Mouse (Mus musculus) left cerebral cortex, postnatal 14 days (tissue): ENCODE results near the gene Sirt5. TPM values are rescaled to one million over a fixed set of nuclear protein-coding genes. Genes with fewer than 3 reads are reported as not detected.

ENCODE experiments used
- DNase-seq, 2 experiments: peaks; one replicate each; pipeline ENCODE4 v3.0.0; 2021 to 2022; ENCODE audit warnings: low spot score in 2 of 2, mixed read lengths in 1 of 2
- intact Hi-C: fragments of 180-260 bp; cut with DNase I; formaldehyde crosslinking; loops from one replicate; pipeline ENCODE4 v1.15.1; 2025
- long read RNA-seq, 2 experiments: library from polyadenylated mRNA; stranded (forward); transcript quantifications; one replicate each; pipeline ENCODE4 v2.0.0; 2021
- total RNA-seq, 2 experiments: library from RNA; stranded (reverse); gene quantifications; 2 replicates each; pipeline ENCODE4 v1.2.3; 2021

Sirt5 gene
- total RNA-seq: 10 to 100 TPM; 16.3 to 18.7 TPM
- long read RNA-seq, experiment 1, transcript Sirt5-211 (9 exons, 1,398 nt): major isoform, 9 of 22 reads
- long read RNA-seq, experiment 1, partial matches to known transcripts: 2 of 22 reads
- long read RNA-seq, experiment 1, other reads (novel, unspliced or antisense): 9 of 22 reads
- long read RNA-seq, experiment 2, transcript Sirt5-211 (9 exons, 1,398 nt): major isoform, 6 of 14 reads
- long read RNA-seq, experiment 2, partial matches to known transcripts: 3 of 14 reads
- long read RNA-seq, experiment 2, other reads (novel, unspliced or antisense): 5 of 14 reads

DNA sequence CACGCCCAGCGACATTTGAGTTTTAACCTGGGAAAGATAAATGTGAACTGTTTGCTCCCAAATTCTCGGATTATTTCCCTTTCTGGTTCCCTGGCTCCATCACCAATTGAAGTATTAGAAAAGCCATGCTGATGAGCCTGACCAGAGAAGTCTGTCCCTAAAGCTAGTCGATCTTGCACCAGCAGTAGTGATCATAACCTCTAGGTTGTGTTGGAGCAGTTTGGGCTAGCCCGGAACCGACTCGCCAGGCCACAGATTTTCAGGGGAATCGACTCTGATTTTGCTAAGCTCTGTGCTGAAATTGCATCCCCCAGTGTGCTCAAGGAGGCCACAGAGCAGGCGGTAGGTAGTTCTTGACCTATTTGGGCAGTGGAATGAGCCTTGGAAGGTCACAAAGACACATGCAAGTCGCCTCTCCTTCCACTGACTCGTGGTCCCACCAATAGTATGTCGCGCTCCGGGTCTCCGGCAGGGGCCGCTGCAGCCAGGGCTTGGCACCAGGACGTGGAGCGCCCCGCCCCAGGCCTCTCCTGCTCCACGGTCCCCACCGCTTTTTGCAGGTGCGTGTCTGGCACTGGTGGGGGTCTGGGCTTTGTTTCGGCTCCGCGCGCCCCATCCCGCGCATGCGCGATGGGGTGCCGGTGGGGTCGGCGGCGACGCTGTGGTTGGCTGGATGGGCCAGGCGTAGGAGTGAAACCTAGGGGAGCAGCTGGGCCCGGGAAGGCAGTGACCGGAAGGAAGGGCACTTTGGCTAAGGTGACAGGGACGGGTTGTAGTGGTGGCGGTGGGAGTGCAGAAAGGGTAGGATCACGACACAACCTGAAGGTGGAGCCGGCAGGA is at the start of gene Sirt5:
Gene Sirt5 (plus strand): TSS at position 512 of the 840 bp plus-strand sequence.
- DNase-seq: peak; percentile 83 to 84
- intact Hi-C loops: loop anchor here (2.0 kb wide), 1 partner anchor 60 kb away; the partner anchor contains the start of gene Gfod1

DNA sequence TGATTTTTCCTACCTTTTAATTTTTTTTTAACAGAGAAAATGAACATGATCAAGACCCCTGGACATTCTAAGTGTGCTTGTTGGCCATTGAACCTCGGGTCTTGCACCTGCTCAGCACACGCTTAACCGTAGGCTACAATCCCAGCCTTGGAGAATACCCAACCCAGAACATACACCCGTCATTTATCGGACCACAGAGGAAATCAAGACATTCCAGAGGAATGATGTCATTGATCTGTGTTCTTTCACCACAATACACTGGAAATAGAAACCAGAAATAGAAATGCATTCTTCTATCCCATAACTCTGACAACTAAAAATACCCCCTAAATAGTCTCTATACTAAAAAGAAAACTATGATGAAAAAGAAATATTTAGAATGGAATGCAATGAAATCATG is 47.9 kb upstream of the Sirt5 start:
- DNase-seq: no peak
- intact Hi-C loops: no loop called here

DNA sequence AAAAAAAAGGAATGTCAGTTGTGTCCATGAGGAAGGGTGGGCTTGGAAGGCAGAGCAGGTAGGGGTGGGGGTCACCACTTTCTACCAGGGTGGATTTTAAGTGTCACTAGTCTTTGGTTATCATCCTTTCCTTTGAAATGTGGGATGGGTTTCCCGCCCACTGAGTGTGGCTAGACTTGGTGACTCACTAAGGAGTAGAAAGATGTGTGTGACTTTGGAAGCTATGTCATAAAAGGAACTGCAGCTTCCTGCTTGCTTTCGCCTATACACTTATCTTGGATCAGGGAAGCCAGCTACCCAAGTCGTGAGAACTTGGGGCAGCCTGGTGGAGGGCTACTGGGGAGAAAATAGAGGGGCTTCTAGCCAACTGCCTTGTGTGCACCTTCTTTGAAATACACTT is 45.9 kb upstream of the Sirt5 start:
- DNase-seq: no peak
- intact Hi-C loops: no loop called here

DNA sequence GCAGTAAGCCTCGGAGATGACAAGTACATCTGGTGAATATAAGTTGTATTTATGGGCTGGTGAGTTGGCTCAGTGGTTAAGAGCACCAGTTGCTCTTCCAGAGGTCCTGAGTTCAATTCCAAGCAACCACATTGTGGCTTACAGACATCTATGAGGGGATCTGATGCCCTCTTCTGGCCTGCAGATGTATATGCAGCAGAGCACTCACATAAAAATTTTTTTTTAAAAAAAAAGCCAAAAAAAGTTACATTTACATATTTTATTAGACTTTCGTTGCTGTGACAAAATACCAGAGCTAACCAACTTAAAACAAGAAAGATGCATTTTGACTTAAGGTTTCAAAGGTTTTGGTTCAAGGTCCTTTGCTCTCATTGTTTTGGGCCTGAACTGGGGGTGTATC is 43.8 kb upstream of the Sirt5 start:
- intact Hi-C loops: no loop called here
- no peak for DNase-seq

DNA sequence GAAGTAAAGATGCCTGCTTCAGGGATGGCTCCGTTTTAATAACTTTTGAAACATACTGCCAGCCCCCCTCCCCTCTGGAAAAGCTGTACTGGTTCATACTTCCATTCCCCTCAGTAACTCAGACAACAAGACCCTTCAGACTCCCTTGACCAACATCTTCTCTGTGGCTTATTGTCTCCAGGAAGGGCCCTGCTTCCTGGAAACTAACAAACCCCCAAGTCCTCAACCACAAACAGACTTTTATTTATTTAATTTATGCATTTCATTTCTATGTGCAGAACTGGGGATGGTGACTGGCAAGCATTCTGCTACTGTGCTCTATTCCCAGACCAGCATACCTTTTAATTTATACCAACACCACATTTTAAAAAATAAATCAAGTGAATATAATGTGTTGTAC is 39.9 kb upstream of the Sirt5 start:
- intact Hi-C loops: no loop called here

DNA sequence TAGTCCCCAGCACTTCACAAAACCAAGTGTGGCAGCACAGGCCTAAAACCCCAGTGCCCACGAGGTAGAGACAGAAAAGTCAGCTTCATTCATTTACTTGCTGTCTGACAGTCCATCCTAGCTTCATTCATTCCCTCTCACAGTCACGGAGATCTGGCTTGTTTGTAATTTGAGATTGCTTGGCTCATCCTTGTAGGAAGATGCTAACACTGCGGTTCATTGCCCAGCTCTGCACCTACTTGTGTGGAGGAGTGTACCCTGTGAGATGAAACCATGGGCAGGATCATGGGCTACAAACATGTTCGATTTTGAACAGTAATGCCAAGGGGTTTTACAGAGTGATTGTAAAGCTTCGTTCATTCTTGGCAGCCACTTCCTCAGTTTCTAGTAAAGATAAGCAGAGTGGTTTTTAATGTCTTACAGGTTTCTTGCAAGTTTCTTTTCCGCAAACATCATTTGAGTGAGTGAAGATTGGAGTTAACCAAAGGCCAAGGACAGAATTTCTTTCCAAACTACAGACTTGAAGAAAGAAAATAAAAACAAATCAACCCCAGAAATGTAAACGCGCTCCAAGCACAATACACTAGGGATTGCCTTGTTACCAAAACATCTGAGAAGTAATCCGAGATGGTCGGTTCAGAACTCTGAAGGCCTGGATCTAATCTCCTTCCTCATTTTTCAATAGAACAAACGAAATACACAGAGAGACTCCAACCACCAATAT is 33.4 kb upstream of the Sirt5 start:
- no peak for DNase-seq
- intact Hi-C loops: no loop called here

More for the DNA sequence above, 39.9 kb upstream of the Sirt5 start:
- no peak for DNase-seq

DNA sequence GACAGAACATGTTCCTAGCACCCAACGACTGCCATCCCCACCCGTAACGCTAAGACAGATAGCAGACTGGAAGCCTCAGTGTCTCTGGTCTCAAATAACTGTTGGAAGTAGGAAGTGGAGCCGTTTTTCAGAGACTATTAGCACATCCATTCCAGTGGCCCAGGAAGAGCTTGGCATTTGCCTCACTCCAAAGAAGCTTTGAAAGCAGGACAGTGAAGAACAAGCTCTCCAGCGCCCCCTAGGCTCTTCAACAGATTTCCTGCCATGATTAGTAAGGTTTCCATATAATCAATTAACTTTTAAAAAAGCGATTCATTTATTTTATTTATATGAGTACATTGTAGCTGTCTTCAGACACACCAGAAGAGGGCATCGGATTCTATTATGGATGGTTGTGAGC is 32.7 kb upstream of the Sirt5 start:
- intact Hi-C loops: no loop called here

DNA sequence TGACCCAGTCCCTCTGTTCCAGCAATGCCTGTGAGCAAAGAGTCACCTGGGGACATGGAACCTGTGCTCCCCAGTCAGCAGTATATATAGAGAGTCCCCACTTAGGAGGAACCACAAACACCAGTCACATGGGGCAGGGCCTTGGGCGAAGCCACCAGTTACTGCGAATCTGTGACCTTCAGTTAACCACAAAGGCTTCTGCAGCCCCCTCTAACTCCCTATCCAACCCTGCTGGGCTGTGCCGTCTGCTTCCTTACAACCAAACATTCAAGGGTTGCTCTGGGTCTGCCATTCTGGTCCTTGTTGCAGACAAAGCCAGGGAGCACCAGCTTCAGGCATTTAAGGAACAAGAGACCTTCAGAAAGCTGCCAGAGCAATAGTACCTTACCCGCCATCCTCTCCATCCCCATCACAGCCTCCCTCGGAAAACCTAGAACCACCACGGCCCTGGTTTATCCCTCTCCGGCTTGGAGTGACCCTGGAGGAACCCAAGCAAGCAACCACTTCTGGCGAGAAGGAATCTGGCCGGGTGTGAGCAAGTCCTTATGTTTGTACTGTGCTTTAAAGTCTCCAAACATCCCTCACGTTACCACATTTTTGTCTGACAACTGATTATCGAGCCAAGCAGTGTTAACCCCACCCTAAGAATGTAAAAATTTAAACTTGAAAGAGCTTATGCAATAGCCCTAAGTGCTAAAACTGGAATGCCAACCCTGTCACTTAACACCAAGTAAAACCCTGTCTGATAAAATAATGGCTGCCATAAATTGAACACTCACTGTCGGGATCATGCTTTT is 28.7 kb upstream of the Sirt5 start:
- DNase-seq: no peak
- intact Hi-C loops: no loop called here

More for the DNA sequence above, 32.7 kb upstream of the Sirt5 start:
- no peak for DNase-seq

DNA sequence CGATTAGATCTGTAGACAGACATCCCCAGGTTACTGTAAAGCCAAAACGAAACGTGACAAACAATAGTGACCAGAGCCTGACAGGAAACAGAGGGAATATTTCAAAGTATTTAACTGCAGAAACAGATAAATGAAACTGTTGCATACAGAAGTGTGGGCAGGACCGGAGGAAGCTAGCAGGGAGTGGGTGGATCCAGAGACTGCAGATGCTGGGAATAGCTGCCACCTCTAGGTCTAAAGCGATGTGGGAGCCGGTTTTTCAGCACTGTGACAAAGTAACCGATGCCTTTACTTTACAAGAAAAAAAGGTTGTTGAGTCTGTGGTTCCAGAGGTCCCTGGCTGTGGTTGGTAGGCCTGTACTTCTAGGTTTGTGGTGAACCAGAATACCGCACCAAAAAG is 27.3 kb upstream of the Sirt5 start:
- DNase-seq: no peak

DNA sequence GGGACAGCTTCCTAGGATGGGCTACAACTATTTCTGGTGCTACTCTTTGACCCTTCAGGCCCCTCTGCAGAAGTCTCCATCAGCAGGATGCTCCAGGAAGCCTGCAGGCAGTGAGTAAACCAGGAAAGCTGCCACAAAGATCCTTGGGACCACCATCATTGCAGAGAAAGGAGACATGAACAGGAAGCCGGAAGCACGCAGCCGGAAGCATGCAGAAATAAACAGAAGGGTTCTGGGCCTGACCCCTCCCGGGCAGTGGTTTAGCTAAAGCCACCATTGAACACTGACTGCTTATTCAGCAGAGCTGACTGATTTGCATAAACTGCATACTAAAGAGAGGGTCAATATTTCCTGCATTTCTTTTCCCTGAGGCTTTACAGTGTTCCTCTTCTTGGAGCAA is 26.7 kb upstream of the Sirt5 start:
- DNase-seq: no peak
- intact Hi-C loops: no loop called here

More for the DNA sequence above, 27.3 kb upstream of the Sirt5 start:
- intact Hi-C loops: no loop called here

DNA sequence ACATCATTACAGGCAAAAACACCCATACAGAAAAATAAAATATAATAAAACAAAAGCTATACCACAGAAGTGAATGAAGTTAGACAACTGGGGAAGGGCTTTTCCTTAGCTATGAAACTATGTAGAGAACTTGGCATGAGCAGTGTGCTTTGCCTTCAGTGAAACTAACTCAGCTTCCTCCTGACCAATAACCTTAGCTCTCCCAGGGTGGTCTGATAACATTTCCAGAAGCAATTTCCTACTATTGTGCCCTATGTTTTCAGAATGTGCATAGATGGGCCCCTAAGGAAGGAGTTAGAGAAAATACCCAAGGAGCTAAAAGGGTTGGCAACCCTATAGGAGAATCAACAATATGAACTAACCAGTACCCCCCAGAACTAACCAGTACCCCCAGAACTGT is 18.5 kb upstream of the Sirt5 start:
- DNase-seq: no peak
- intact Hi-C loops: no loop called here

DNA sequence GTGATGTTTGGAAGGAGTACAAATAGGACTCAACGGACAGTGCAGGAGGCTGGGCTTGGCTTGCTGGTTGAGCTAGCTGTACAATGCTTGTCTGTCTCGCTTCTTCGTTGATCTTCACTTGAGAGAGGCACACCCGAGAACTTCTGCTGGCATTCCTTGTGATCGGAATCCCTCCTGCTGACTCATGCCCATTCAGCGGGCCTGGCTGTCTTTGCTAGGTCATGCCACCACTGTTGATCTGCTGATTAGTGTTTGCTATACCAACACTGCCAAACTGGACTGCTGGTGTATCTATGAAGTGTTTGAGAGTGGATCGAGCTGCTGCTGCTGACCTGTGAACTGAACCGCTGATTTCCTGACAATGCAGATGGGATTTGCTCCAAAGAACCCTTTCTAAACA is 15.9 kb upstream of the Sirt5 start:
- intact Hi-C loops: no loop called here
- no peak for DNase-seq

DNA sequence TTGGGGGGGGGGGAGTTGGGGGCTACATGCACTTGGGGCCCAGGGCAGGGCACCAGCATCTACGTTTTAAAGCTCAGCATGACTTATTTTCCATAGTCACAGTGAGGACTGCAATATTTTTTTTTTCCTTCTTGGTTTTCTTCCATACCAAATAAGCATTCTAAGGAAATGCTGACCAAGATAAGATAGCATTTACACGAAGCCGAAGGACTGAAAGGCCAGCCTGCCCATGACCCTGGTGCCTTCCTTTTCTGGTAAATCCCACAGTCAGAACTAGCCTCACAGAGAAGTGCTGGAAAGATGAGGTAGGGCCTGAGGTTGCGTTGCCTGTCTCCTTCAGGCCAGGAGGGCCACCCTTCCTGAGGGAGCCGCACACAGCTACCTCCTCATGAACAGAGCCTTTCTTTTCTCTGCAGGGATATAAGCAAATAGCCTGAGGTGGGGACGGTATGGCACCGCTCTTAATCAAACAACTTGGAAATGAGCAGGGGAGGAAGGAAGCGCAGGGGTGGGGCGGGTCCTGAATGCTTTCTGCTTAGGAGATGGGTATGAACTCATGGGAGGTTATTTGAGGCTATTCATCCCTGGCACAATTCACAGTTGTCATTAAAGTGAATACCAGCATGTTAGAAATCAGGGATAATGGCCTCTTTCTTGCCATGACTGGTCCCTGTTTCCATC is 14.7 kb upstream of the Sirt5 start:
- intact Hi-C loops: no loop called here
- DNase-seq: no peak

DNA sequence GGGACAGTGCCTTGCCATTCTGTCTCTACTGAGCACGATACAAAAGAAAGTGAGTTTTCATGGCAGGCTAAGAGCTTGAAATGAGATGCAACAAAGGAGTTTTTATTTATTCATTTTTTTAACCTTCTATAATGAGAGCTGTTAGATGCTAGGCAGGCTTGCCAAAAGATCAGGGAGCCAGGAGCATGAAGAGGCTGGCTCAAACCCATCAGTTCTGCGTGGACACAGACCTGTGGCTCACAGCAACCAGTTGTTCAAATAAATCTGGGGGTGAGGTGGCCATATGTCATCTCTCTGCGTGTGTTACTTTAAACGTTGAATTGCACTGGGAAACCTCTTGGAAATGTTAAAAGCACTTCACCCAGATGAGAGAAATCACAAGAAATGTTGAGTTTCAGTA is 11.9 kb upstream of the Sirt5 start:
- no peak for DNase-seq
- intact Hi-C loops: no loop called here

DNA sequence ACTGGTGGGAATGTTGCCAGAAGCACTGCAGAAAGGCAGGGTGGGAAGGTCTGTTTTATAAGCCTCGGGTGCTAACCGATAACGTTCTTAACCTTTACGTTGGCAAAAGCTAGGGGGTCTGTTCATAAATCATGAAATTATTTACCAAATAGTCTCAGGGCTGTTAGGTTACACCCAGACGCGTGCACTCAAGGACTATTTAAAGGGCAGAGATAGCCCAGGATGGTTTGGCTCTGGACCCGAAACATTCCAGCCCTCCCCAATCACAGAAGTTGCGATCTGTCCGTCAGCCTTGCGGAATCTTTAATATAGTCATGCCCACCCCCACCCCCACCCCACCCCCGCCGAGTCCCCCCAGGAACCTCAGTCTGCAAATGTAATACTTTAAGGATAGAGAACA is 10.9 kb upstream of the Sirt5 start:
- no peak for DNase-seq
- intact Hi-C loops: no loop called here

DNA sequence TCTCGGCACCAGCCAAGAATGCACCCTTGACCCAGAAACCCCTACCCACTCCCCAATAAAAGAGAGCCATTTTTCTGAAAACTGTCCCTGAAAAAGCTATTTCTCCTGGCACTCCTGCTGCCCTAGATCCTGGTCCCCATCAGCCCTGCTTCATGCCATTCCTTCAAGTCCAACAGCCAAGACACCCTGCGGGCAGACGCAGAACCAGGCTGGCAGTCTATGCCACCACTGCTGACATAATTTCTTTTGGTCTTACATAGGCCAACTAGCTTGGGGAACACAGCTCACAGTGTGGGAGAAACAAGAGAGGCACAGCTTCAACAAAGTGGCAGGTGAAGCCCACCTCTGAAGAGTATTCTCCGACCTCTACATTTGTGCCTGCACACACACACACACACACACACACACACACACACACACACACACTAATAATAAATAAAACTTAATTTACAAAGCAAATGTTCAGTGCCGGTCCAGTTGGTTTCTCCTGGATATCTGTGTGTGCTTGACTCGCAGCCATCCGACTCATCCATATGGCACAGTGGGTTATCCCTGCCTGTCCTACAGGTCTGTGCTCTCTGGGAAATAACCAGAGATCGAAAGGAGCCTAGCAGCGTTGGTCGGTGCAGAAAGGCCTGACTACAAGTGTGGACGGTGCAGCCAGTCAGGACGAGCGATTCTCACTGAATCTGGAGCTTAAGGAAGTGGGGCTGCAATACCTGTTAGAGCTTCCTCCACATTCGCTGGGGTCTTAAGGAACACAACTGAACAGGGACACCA is 8.8 kb upstream of the Sirt5 start:
- intact Hi-C loops: no loop called here
- DNase-seq: no peak

DNA sequence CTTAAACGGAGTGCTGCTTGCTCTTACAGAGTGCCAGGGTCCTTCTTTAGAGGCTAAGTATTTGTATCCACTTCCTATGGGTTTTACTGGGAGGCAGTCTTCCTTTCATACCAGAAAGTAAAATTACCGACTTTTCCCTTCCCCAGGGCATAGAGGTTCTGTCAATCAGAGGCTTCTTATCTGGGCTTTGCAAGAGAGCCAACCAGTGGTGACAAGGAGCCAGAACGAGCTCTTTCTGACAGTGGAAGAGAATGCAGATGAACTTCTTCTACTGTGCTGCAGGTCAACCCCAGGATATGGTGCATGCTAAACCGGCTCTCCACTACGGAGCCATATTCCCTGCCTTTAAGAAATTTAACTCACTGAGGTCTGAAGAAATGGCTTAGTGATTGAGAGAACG is 4.8 kb upstream of the Sirt5 start:
- DNase-seq: no peak

DNA sequence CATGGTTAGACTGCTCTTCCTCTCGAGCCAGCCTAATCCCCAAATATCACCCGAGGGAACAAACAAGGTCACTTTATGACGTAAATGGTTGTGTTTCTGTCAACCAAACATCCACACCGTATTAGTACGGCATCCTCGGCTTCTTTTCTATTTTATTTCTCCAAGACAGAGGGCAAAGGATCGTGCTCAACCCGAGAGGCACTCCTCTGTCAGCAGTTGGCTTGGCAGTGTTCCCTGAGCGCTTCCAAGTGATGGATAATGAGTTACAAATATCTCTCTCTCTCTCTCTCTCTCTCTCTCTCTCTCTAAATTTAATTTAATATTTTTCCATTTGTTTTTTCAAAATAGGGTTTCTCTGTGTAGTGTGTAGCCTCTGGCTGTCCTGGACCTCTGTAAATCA is 2.9 kb upstream of the Sirt5 start:
- intact Hi-C loops: no loop called here
- DNase-seq: no peak

More for the DNA sequence above, 4.8 kb upstream of the Sirt5 start:
- intact Hi-C loops: no loop called here
